7 mouse cellular contexts compared by ENCODE assay signal in the genomic region with DNA sequence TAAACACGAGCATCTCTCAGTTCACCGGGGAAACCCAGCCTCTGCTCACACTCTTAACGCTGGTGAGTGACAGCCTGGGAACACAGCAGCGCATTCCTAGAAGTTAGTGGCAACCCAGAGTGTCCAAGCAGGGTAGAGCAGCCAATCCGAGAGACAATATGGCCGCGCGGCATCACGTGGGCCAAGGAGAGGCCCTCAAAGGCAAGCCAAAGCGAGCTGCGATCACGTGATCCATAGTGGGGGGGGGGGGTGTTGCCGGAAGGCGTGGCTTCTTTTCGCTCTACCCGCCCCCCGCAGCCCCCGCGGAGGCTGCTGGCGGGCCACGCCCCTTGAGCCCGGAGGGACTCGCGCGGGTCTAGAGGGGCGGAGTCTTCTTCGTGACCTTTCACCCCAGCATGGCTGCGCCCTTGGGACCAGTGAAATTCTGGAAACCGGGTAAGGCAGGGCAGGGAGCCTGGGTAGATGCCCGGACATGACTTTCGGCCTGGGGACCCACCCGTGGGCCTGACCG. TPM values are rescaled to one million over a fixed set of nuclear protein-coding genes. Genes with fewer than 3 reads are reported as not detected.
DNase-seq lines count a peak whose midpoint lies in the region; ATAC-seq lines count a peak whose summit lies in the region.

Gene Dhx35, plus strand, starts transcription at position 314 of the 511 bp plus-strand sequence.

- 0% methylated on average over 33 of the region's 33 CpGs for WGBS in intestine, embryonic 15.5 days
- 0% methylated on average over 30 of the region's 33 CpGs for WGBS in midbrain, embryonic 10.5 days

- ATAC-seq in intestine, embryonic 15.5 days: peak; percentile 99

- H3K27me3 ChIP-seq in intestine, embryonic 15.5 days (replicated peaks): no peaks in the 10 kb centered on the region
- no peaks in the 10 kb centered on the region for H3K27me3 ChIP-seq in midbrain, embryonic 10.5 days (ENCODE audit: low read depth, poor library complexity, severe bottlenecking)

- H3K9me3 ChIP-seq in intestine, embryonic 15.5 days: no peaks in the 10 kb centered on the region
- no peaks in the 10 kb centered on the region for H3K9me3 ChIP-seq in midbrain, embryonic 10.5 days (replicated peaks)

- peak within 1 kb of the TSS; percentile 64 for H3K4me3 ChIP-seq in intestine, embryonic 15.5 days (replicated peaks)
- peak within 1 kb of the TSS; percentile 76 for H3K4me3 ChIP-seq in midbrain, embryonic 10.5 days

- no peaks in the 10 kb centered on the region for H3K36me3 ChIP-seq in intestine, embryonic 15.5 days
- H3K36me3 ChIP-seq in midbrain, embryonic 10.5 days: peaks cover 2% of the 10 kb centered on the region

- peak within 1 kb of the TSS; percentile 82 for H3K27ac ChIP-seq in intestine, embryonic 15.5 days
- peak within 1 kb of the TSS; percentile 85 for H3K27ac ChIP-seq in midbrain, embryonic 10.5 days (replicated peaks)

- peak within 1 kb of the TSS; percentile 66 for H3K9ac ChIP-seq in intestine, embryonic 15.5 days

- H3K4me1 ChIP-seq in intestine, embryonic 15.5 days (replicated peaks): peaks cover 9% of the 10 kb centered on the region
- peaks cover 24% of the 10 kb centered on the region for H3K4me1 ChIP-seq in midbrain, embryonic 10.5 days

- H3K4me2 ChIP-seq in intestine, embryonic 15.5 days (replicated peaks): peak within 1 kb of the TSS; percentile 75

- peak; percentile 96 for DNase-seq in adrenal gland, adult 2 months
- peak; percentile 92 for DNase-seq in embryo, embryonic 11.5 days (ENCODE audit: low read depth, low spot score)
- peak; percentile 85 to 93 for DNase-seq in gastrocnemius, postnatal 36 days
- DNase-seq in left cerebral cortex, postnatal 25 days (ENCODE audit: low spot score in 2 of 2): peak; percentile 94 to 98
- DNase-seq in midbrain, embryonic 10.5 days (ENCODE audit: low spot score): peak; percentile 99
- DNase-seq in right cerebral cortex, postnatal 4 days: peak; percentile 87

- intact Hi-C loops in gastrocnemius, postnatal 36 days (cut with DNase I): no loop called here
- intact Hi-C loops in left cerebral cortex, postnatal 25 days (cut with DNase I): no loop called here

RNA-seq across cellular contexts. Expression of gene Dhx35, which starts in this region (rescaled TPM):
- 10 to 100 TPM in 1 of 2 experiments, 1 to 10 TPM in 1; 7.0 to 13.2 TPM for total RNA-seq in adrenal gland, adult 2 months (2021)
- polyA plus RNA-seq in adrenal gland, adult 2 months (2012; rRNA removed): 14.9 and 16.6 TPM in 2 replicates
- 1 to 10 TPM; 7.0 to 9.5 TPM for total RNA-seq in gastrocnemius, postnatal 36 days (2021)
- 13.3 and 13.6 TPM in 2 replicates for polyA plus RNA-seq in intestine, embryonic 15.5 days (2015; fragmentation: Nextera tagmentation; extraction: Ambion mirVana)
- 10 to 100 TPM; 13.5 to 17.4 TPM for total RNA-seq in left cerebral cortex, postnatal 25 days (2021)
- polyA plus RNA-seq in midbrain, embryonic 10.5 days (2016; fragmentation: Nextera tagmentation; extraction: Ambion mirVana): 17.7 and 19.6 TPM in 2 replicates

Comparison
In these comparisons a context has a peak if more than half of its experiments do, and no peak if none do; other contexts are left out.
1. Peak in every context shown above with its lines: DNase-seq, ATAC-seq, H3K4me3 ChIP-seq and H3K27ac ChIP-seq.